Mouse (Mus musculus): ENCODE measurements around the gene Vgll4.

- no peak for TF ChIP-seq EP300 (IDR thresholded peaks at IDR 0.05; ENCODE audit: insufficient read depth, low read depth, low read length)
- TF ChIP-seq POLR2A (IDR thresholded peaks at IDR 0.05; ENCODE audit: insufficient read depth, low read depth, low read length): no peak
- TF ChIP-seq CTCF (IDR thresholded peaks at IDR 0.05): no peak
These were observed 53.7 kb downstream of the Vgll4 start for GRCm38 (mm10) chr6:114915915-114916714.

Measured in heart, adult 2 months (tissue).